Mouse (Mus musculus) hindbrain, postnatal 0 days (tissue): Measurements from ENCODE around the gene Ift22. TPM values are rescaled to one million over a fixed set of nuclear protein-coding genes. Genes with fewer than 3 reads are reported as not detected.

Experiments used
- ATAC-seq: fragments of 200-750 bp; cut with Nextera tagmentation; 2 replicates; pipeline ENCODE4 v1.8.0; 2017; ENCODE audit warnings: mild to moderate bottlenecking, moderate TSS enrichment, moderate library complexity
- DNase-seq: peaks from one replicate; pipeline ENCODE4 v3.0.0-alpha.2; 2015; ENCODE audit warnings: low spot score
- H3K27ac ChIP-seq: fragments of 300-500 bp; sonication (generic); 2 replicates; pipeline ENCODE4 v1.5.1; 2014; ENCODE audit warnings: mild to moderate bottlenecking
- H3K27me3 ChIP-seq: fragments of 300-500 bp; sonication (generic); 2 replicates; pipeline ENCODE4 v1.6.1; 2014; ENCODE audit warnings: low read length, mixed read lengths; ENCODE audit not compliant: insufficient read depth
- H3K36me3 ChIP-seq: fragments of 300-500 bp; sonication (generic); 2 replicates; pipeline ENCODE4 v1.6.1; 2014; ENCODE audit warnings: low read length, mixed read lengths; ENCODE audit not compliant: insufficient read depth
- H3K4me1 ChIP-seq: fragments of 300-500 bp; sonication (generic); 2 replicates; pipeline ENCODE4 v1.6.1; 2014; ENCODE audit warnings: antibody characterized with exemption, low read length, mixed read lengths; ENCODE audit not compliant: insufficient read depth
- H3K4me2 ChIP-seq: fragments of 300-500 bp; sonication (generic); 2 replicates; pipeline ENCODE4 v1.6.1; 2014; ENCODE audit warnings: low read depth, mild to moderate bottlenecking, low read length, moderate library complexity, mixed read lengths
- H3K4me3 ChIP-seq: fragments of 300-500 bp; sonication (generic); 2 replicates; pipeline ENCODE4 v1.5.1; 2014; ENCODE audit warnings: low read length
- H3K9ac ChIP-seq: fragments of 300-500 bp; sonication (generic); replicated peaks from 2 replicates; pipeline ENCODE4 v1.6.1; 2014; ENCODE audit warnings: mild to moderate bottlenecking, low read length, moderate library complexity, mixed read lengths
- H3K9me3 ChIP-seq: fragments of 300-500 bp; sonication (generic); 2 replicates; pipeline ENCODE4 v1.6.1; 2016; ENCODE audit warnings: low read length, mixed read lengths
- CTCF ChIP-seq: IDR thresholded peaks from 2 replicates; pipeline ENCODE4 v1.5.1; 2016; ENCODE audit warnings: antibody characterized with exemption, control low read depth, low read depth
- WGBS: fragments of 180-500 bp; shearing (Covaris S2); extraction: QIAGEN DNeasy Blood & Tissue Kit; methylation state at CpG from one replicate; pipeline ENCODE4 v1.1.7; 2014; 5-methylcytosine and 5-hydroxymethylcytosine counted together
- polyA plus RNA-seq: library from polyadenylated mRNA; unstranded; fragments of >200 nt; fragmentation: Nextera tagmentation; extraction: Ambion mirVana; gene quantifications from 2 replicates; pipeline ENCODE4 v1.2.1, GENCODE M21; 2015
- total RNA-seq: library from RNA; depleted of rRNA; stranded (reverse); fragments of >200 nt; gene quantifications from 2 replicates; pipeline ENCODE4 v1.2.3, GENCODE M21; 2014

Ift22 gene
- total and polyA plus RNA-seq, 2 experiments from 2014 or later = 20.1 to 123 TPM

DNA sequence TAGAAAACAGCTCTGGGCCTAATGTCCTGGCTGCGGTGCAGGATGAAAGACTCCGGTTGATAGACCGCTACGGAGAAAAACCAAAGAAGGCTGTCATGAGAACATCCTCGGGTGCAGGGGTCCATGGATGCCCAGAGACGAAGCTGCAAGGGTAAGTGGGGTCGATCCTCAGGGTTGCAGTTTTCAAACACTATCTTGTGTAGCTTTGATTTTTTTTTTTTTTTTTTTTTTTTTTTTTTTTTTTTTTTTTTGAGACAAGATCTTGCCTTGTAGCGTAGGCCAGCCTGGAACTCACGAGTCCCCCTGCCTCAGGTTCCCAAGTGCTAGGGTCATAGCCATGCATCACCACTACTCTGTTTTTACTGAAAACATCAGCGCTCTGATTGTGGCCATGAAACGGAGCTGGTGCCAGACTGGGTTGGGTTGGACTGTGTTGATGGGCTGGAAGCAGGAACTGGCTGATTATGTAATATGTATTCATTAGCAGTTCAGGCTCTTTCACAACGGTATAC, 45.5 kb downstream of the Ift22 start:
- H3K9me3 ChIP-seq = no peaks in the 10 kb centered on the region
- H3K27ac ChIP-seq = peak overlapping the region; percentile 71
- H3K4me1 ChIP-seq = peaks cover 16% of the 10 kb centered on the region
- H3K4me2 ChIP-seq = peak overlapping the region; percentile 78
- peak overlapping the region; percentile 78 for H3K4me3 ChIP-seq
- no peak for ATAC-seq
- 1% methylated on average over 12 of the region's 12 CpGs for WGBS
- no peaks in the 10 kb centered on the region for H3K27me3 ChIP-seq
- H3K36me3 ChIP-seq = 0 out of 2 replicates have a peak, but pooled peaks cover 3% of the 10 kb centered on the region
- peak overlapping the region; percentile 83 for H3K9ac ChIP-seq
- peak; percentile 47 for DNase-seq
- no peak; the same call in 1 of the 2 replicates for TF ChIP-seq CTCF

DNA sequence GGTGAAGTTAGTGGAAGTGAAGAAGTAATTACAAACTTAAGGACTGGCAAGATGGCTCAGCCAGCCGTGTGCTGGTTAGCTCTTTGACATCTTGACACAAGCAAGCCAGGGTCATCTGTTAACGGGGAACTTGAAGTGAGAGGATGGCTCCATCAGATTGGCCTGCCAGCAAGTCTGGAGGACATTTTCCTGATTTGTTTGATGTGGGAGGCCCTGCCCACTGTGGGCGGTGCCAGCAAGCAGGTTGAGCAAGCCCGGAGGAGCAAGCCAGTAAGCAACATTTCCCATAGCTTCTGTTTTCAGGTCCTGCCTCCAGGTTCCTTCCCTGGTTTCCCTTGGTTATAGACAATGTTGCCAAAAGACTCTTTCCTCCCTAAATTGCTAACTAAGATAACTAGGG, 47.7 kb downstream of the Ift22 start:
- H3K36me3 ChIP-seq = 0 out of 2 replicates have a peak, but pooled peaks cover 3% of the 10 kb centered on the region
- H3K9ac ChIP-seq = no peak overlapping the region
- no peak overlapping the region for H3K27ac ChIP-seq
- DNase-seq = no peak
- no peak overlapping the region for H3K4me2 ChIP-seq
- H3K27me3 ChIP-seq = no peaks in the 10 kb centered on the region
- no peaks in the 10 kb centered on the region for H3K9me3 ChIP-seq
- no peak overlapping the region for H3K4me3 ChIP-seq
- peaks cover 16% of the 10 kb centered on the region for H3K4me1 ChIP-seq
- 91% methylated on average over 4 of the region's 4 CpGs for WGBS
- no peak for TF ChIP-seq CTCF
- ATAC-seq = no peak

DNA sequence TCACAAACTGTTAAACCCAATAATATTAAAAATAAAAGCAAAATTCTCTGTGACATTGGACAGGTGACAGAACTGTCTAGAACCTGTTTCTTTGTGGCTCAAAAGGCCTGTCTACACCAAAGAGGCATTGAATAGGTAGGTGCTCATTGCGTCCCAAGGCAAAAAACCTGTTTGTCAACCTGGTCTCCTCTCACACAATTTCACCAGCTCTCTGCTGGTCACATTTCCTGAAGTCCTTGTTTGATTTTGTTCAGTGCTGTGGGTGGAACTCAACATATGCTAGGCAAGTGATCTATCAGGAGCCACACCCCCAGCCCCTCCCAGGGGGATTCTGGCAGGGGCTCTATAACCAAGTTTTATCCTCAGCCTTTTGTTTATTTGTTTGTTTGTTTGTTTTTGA, 49.3 kb downstream of the Ift22 start:
- TF ChIP-seq CTCF = no peak
- Histone ChIP-seq H3K4me2 (no peak overlapping the region), H3K36me3 (0 out of 2 replicates have a peak, but pooled peaks cover 3% of the 10 kb centered on the region), H3K9me3 (no peaks in the 10 kb centered on the region), H3K27me3 (no peaks in the 10 kb centered on the region), H3K9ac (no peak overlapping the region), H3K4me1 (peaks cover 16% of the 10 kb centered on the region), H3K27ac (no peak overlapping the region), H3K4me3 (no peak overlapping the region)
- ATAC-seq (no peak), DNase-seq (no peak)
- 97% methylated on average over 1 of the region's 1 CpGs for WGBS

DNA sequence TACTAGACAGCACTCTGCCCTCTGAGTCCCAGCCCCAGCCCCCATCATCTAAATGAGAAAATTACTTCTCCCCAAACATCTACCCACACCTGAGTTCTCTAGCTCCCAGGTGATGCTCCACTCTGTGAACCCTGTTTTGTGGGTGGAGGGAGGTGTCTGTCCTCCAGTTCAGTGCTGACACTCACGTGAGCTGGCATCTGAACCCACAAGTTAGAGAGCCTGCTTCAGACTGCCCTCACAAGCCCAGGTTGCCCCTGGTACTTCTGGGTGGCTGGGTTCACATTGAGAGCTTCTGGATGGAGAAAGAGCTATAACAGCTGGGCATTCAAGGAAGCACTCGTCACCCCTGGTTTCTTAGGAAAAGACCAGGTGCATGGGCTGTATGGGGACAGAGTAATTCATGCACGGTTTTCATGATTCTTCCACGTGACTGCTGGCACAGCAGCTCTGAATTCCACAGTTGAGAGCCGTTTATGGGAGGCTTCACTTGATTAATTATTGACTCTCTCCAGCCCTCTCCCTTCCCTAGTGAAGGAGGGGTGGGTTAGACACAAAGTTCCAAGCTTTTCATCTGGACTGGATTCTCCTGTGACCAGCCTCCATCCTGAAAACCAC, 51.1 kb downstream of the Ift22 start:
- Histone ChIP-seq H3K9ac (no peak overlapping the region), H3K9me3 (no peaks in the 10 kb centered on the region), H3K4me3 (no peak overlapping the region), H3K4me2 (no peak overlapping the region), H3K4me1 (peaks cover 20% of the 10 kb centered on the region), H3K27me3 (no peaks in the 10 kb centered on the region), H3K36me3 (peaks cover 11% of the 10 kb centered on the region), H3K27ac (no peak overlapping the region)
- ATAC-seq (no peak), DNase-seq (no peak)
- TF ChIP-seq CTCF = no peak
- WGBS = 59% methylated on average over 5 of the region's 5 CpGs

DNA sequence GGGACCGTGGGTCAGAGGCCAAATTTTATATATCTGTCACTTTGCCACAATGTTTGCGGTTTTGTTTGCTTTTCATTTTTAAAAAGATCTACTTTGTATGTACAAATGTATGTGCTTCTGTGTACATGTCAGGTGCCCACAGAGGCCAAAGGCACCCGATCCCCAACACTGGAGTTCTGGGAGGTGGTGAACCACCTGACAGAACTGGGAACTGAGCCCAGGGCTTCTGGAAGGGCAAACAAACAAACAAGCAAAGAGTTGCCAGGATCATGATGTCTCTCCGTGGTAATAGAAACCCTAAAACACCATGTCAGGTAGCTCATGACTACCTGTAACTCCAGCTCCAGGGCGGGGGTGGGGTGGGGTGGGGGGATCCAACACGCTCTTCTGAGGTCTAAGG, 52.1 kb downstream of the Ift22 start:
- no peak overlapping the region for H3K27ac ChIP-seq
- DNase-seq = no peak

DNA sequence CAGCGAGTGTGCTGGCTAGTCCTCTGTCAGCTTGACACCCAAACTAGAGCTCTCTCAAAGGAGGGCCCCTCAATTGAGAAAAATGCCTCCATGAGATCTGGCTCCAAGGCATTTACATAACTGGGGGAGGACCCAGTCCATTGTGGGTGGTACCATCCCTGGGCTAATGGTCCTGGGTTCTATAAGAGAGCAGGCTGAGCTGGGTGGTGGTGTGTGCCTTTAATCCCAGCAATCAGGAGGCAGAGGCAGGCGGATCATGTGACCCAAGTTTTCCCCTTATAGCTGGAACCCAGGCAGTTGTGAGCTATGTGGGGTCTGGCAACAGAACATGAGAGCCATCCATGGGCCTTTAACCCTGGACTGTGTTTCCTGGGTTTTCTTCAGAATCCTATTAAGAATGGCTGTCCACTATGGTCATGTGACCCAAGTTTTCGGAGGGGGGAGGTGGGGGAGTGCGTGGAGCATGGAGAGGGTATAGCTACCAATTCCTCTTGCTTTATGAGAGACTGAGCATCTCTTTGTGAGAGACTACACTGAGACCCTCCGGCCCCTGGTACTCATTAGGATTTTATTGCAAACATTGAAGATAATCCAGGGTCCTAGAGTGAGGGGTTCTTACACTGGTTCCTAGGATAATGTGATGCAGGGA, 53.5 kb downstream of the Ift22 start:
- Histone ChIP-seq H3K4me1 (peaks cover 7% of the 10 kb centered on the region; the same call in 1 of the 2 replicates), H3K27ac (peak overlapping the region; percentile 96), H3K4me2 (peak overlapping the region; percentile 91), H3K9ac (peak overlapping the region; percentile 72), H3K9me3 (no peaks in the 10 kb centered on the region), H3K4me3 (peak overlapping the region; percentile 67), H3K27me3 (no peaks in the 10 kb centered on the region), H3K36me3 (peaks cover 28% of the 10 kb centered on the region)
- ATAC-seq (peak; percentile 68), DNase-seq (peak; percentile 52)
- TF ChIP-seq CTCF = no peak
- 22% methylated on average over 5 of the region's 5 CpGs for WGBS

More for the DNA sequence above, 52.1 kb downstream of the Ift22 start:
- Histone ChIP-seq H3K4me2 (no peak overlapping the region), H3K27me3 (no peaks in the 10 kb centered on the region), H3K4me3 (no peak overlapping the region), H3K9me3 (no peaks in the 10 kb centered on the region), H3K9ac (no peak overlapping the region), H3K36me3 (peaks cover 14% of the 10 kb centered on the region), H3K4me1 (peaks cover 13% of the 10 kb centered on the region; the same call in 1 of the 2 replicates)
- no peak for TF ChIP-seq CTCF
- 96% methylated on average over 6 of the region's 6 CpGs for WGBS
- ATAC-seq = no peak
